Mouse (Mus musculus) monocyte, adult 2 months (primary cell): ENCODE results near the gene Olfr1284.
"Not testable (repeated sequence)": the region's sequence is repeated elsewhere in the genome, so short reads cannot be mapped to it uniquely, and the experiment has no call there.

Experiments used
- DNase-seq, 2 experiments: peaks; one replicate each; pipeline ENCODE4 v3.0.0; 2022; ENCODE audit warnings: low spot score in 2 of 2, low read depth in 1 of 2

The Olfr1284 gene

GRCm38 (mm10) chr2:111375222-111375621 lies at the start of gene Olfr1284:
Gene Olfr1284, plus strand, starts transcription at chr2:111375522.
- DNase-seq, result no peak

GRCm38 (mm10) chr2:111326220-111326619 lies 49.1 kb upstream of the Olfr1284 start, which contains the start of gene Olfr1281:
Gene Olfr1281, plus strand, starts transcription at chr2:111326520.
- no peak for DNase-seq

GRCm38 (mm10) chr2:111333721-111334120 lies 41.6 kb upstream of the Olfr1284 start:
- not testable (repeated sequence) for DNase-seq

- no peak for DNase-seq
These were observed 39.3 kb upstream of the Olfr1284 start, which contains the start of gene Olfr1282 for GRCm38 (mm10) chr2:111335976-111336375. Gene Olfr1282, minus strand, starts transcription at chr2:111336076.

- DNase-seq, result no peak
These were observed 8.8 kb upstream of the Olfr1284 start, which contains the start of gene Olfr1283 for GRCm38 (mm10) chr2:111366490-111366889. Gene Olfr1283, plus strand, starts transcription at chr2:111366790.

GRCm38 (mm10) chr2:111422931-111423330 lies 47.6 kb downstream of the Olfr1284 start, which contains the start of gene Olfr1286:
Gene Olfr1286, minus strand, starts transcription at chr2:111423115.
- DNase-seq, result no peak
